Mouse (Mus musculus) CH12F3 (cell line): ENCODE data around the gene Gemin8.

Experiments
- in situ Hi-C: fragments of 300-500 bp; cut with MboI; formaldehyde crosslinking; loops from 2 replicates; pipeline ENCODE4 v1.14.3; 2020; ENCODE audit warnings: low sequenced_read_pairs

Gene Gemin8

GRCm38 (mm10) chrX:166169892-166170799 lies at the start of gene Gemin8:
Gemin8 (plus strand) TSS chrX:166170454.
- in situ Hi-C loops, result loop anchor here (5.0 to 25.0 kb wide), 3 partner anchors 482 to 1625 kb away; no protein-coding TSS in a partner anchor

DNA sequence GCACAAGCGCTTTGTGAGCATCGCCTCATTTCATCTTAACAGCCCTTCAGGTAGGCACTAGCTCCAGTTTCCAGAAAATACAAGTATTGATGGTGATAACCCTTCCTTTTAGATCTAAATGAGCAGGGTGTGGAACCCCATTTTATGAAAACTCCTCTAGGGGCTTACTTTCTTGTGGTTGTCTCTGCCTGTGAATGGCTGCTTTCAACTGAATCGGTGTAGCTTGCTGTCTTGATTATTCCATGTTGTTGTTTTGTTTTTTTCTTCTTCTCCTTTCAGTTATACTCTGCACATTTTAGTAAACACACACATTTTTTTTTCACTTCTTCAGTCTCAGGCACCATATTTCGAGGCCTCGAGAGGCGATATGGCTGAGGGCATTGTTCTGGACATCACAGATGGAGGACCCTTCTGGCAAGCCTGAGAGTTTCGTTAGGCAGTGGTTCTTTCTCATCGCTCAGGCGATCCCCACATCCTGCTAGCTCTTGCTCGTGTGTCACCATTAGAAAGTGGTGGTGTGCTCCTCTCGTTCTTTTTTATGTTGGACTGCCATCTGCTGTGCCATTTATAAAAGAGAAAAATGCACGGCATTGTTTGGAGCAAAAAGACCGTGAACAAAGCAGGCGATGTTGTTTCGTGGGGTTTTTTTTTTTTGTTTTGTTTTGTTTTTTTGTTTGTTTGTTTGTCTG lies 23.0 kb upstream of the Gemin8 start:
- in situ Hi-C loops, result no loop called here

- in situ Hi-C loops, result loop anchor here (10.0 to 25.0 kb wide), 2 partner anchors 1075 to 1618 kb away; no protein-coding TSS in a partner anchor
These were observed 7.5 kb upstream of the Gemin8 start for GRCm38 (mm10) chrX:166162773-166163172.

DNA sequence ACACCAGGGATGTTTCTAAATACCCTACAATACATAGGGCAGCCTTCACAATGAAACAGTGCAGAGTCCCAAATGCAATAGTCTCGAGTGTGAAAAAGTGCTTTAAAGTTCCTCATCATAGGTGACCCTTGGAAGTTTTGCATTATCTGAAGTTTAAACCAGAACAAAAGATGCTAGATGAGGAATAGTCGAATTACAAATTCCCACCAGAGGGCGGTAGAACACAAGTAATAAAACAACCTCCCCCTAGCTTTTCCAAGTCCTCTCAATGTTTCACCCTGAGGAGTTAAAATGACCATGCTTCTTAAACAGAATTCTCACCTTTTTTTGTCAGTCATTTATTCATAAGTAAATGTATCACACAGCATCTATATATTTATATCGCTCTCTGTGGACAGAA lies 2.9 kb upstream of the Gemin8 start:
- in situ Hi-C loops, result loop anchor here (5.0 to 25.0 kb wide), 3 partner anchors 485 to 1623 kb away; no protein-coding TSS in a partner anchor

DNA sequence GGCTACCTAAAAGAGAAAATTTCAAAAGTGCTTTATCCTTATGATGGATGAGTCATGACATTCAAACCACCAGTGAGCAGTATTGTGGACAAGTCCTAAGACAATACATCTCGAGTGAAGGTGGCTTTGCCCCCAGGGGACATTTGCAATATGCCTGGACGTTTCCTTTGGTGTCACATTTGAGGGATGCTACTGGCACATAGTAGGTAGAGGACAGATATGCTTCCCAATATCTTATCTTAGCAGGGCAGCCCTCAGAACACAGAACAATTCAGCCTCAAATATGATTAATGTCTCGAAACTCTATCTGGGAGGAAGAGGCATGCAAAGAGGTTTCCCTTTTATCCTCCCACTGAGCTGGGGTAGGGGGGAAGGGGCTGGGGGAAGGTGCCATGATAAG lies 2.3 kb upstream of the Gemin8 start:
- in situ Hi-C loops, result loop anchor here (5.0 to 25.0 kb wide), 3 partner anchors 484 to 1623 kb away; no protein-coding TSS in a partner anchor

DNA sequence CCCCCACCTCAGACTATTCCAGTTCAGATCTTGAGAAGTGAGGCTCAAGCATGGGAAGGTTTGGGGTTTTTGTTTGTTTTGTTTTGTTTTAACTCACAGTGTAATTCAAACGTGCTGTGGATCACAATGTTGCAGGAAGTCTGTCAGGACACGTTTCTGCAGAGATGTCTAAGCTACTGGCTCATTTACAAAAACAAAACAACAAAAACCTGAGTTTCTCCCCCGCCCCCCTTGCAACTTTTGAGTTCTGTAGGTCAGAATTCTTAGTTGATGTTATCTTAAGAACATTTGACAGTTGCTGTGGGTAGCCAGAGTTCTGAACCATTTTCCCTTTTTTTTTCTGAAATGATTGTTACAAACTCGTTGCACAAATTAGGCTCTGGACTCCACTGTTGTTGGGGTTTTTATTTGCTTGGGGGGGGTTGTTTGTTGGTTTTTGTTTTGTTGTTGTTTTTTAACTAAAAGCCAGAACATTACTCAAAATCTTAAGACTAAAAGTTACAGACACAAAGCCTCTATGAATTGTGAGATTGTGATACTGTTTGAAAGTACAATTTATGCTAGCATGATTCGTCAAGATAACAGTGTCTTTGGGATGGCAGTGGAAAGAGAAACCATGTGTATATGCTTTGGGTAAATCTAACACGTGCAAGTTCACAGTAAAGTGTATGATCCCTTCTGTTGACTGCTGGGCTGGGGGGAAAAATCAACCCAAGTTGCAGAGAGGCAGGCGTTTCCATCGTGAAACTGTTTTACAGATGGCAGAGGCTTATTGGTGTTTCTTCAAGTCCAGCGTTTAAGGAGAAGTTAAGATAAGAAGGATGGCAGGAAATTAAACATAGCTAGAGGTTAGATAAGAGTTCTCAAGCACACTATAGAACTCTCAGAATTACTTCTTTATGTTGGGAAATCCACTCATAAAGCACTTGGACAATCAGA lies 815 bp downstream of the Gemin8 start:
- in situ Hi-C loops, result loop anchor here (25.0 kb wide), 1 partner anchor 1066 kb away; no protein-coding TSS in a partner anchor

DNA sequence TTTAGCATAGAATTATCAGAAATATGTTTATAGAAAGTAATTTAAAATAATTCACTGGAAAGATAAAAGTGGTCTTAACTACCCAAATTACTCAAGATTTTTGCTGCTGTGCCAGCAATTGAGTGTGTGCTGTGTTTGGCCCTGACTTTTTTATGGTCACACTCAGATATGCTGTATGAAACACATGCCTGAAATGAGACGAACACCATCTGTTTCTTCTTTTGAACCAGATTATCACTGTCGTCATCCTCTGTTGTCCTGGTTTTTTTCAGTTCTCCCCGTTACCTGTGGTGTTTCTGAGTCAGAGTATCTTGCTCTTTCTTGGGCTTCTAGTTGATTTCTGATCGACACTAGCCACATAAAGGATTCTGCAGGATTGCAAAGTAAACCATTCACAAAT lies 1.8 kb downstream of the Gemin8 start:
- in situ Hi-C loops, result loop anchor here (25.0 kb wide), 1 partner anchor 1065 kb away; no protein-coding TSS in a partner anchor

DNA sequence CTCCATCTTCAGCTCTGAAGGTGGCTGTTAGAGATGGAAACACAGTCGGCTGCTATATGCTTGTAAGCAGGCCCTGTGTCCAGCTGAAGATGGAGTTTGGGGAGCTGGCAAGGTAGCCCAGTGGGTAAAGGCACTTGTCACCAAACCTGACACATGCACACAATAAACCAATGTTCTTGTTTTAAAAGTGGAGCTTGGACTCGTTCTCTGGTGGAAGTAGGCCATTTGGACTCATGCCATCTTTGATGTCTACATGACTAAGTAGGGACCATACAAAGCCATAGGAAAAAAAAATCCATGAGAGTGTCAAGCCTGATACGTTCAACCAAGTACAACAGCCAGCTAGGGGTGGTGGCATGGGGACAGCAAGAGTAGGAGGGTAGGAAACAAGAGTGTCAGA lies 2.4 kb downstream of the Gemin8 start:
- in situ Hi-C loops, result loop anchor here (25.0 kb wide), 1 partner anchor 1065 kb away; no protein-coding TSS in a partner anchor

DNA sequence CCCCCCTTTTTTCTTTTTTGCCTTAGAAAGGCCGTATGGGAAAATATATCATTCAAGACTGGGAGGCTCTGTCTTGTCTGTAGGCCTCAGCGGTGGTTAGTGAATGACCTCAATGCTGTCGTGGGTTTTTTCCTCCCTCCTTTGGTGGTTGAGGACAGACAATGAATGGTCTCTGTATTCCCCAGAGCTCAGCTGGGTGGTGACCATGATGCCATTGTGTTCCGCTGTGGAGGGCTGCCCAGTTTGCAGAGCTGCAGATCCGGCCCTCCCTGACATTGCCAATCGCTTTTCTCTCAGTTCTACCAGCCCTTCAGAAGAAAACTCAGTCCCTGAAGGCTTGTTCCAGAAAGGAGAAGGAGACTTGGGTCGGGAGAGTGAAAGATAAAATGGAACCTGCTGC lies 3.5 kb downstream of the Gemin8 start:
- in situ Hi-C loops, result loop anchor here (25.0 kb wide), 1 partner anchor 1064 kb away; no protein-coding TSS in a partner anchor

DNA sequence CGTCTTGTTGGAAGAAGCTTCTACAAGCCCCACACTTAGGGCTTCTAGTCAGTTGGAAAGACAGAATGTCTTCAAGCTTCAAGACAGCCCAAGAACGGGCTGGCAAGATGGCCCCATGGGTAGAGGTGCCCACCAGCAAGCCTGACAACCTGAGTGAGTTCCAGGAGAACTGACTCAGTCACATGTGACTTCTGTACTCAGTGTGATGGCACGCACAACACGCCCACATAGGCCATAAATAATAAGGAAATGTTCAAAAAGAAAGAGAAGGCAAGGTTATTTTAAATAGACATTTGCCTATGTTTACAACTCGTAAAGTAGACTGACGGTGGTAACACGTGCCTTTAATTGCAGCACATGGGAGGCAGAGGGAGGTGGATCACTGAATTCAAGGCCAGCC lies 7.7 kb downstream of the Gemin8 start:
- in situ Hi-C loops, result loop anchor here (25.0 kb wide), 1 partner anchor 184 kb away; no protein-coding TSS in a partner anchor

DNA sequence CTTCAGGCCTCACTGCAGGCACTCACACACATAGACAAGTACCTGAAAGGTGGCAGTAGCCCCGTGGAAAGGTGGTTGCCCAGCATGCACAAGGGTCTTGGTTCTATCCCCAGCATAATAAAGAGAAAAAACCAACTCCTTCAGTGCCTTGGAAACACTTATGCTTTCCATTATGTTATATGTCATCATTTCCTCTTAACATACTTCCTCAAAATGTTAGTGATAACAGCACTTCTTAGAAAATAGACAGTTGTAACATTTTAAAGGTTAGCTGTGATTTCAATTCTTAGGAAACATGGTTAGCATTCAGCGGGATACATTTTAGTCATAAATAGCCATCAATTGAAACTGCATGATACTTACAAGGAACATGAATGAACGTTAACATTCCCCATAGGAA lies 12.8 kb downstream of the Gemin8 start:
- in situ Hi-C loops, result loop anchor here (25.0 kb wide), 1 partner anchor 179 kb away; no protein-coding TSS in a partner anchor

GRCm38 (mm10) chrX:166185327-166185913 lies 15.2 kb downstream of the Gemin8 start:
- in situ Hi-C loops, result loop anchor here (25.0 kb wide), 1 partner anchor 177 kb away; no protein-coding TSS in a partner anchor

GRCm38 (mm10) chrX:166187803-166188202 lies 17.5 kb downstream of the Gemin8 start:
- in situ Hi-C loops, result loop anchor here (25.0 kb wide), 1 partner anchor 174 kb away; no protein-coding TSS in a partner anchor

- in situ Hi-C loops, result loop anchor here (25.0 kb wide), 1 partner anchor 166 kb away; no protein-coding TSS in a partner anchor
These were observed 26.1 kb downstream of the Gemin8 start for GRCm38 (mm10) chrX:166196327-166196726.

- in situ Hi-C loops, result loop anchor here (25.0 kb wide), 1 partner anchor 164 kb away; no protein-coding TSS in a partner anchor
These were observed 28.0 kb downstream of the Gemin8 start for GRCm38 (mm10) chrX:166198266-166198665.

DNA sequence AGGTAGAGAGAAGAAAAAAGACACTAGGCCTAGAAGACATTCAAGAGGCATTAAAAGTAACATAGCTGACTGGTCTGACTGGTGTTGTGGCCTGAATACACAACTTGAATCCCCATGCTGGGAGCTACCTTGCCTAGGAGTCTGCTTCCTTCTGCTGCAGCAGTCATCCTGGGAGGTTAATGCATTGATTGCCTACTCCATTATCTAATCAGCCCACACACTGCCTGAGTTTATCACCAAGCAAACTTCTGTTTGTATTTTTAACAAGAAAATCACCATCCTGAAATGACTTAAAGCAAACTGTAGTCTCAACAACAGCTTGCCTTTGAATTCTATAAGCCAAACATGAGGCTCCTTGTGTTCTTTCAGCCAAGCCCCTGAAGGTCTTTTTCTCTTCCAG lies 29.6 kb downstream of the Gemin8 start:
- in situ Hi-C loops, result loop anchor here (25.0 kb wide), 1 partner anchor 162 kb away; no protein-coding TSS in a partner anchor

DNA sequence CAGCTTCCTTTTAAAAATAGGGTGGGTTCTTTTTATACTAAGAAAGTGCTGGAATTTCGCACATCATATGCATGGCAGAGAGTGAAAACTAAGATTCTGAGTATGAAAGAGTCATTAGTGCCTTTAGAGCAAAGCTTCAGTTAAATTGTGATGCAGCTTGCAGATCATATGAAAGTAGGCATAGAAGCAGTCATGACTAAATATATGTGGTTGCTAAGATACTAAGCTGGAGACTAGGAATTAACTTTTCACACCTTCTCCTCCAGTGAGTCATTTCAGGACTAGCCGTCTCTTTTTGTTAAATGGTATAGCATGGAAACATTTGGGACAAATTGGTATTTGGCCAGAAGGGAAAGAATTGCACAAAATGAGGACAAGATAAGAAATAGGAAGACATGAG lies 44.3 kb downstream of the Gemin8 start:
- in situ Hi-C loops, result no loop called here

- in situ Hi-C loops, result no loop called here
These were observed 46.0 kb downstream of the Gemin8 start for GRCm38 (mm10) chrX:166216248-166216647.

DNA sequence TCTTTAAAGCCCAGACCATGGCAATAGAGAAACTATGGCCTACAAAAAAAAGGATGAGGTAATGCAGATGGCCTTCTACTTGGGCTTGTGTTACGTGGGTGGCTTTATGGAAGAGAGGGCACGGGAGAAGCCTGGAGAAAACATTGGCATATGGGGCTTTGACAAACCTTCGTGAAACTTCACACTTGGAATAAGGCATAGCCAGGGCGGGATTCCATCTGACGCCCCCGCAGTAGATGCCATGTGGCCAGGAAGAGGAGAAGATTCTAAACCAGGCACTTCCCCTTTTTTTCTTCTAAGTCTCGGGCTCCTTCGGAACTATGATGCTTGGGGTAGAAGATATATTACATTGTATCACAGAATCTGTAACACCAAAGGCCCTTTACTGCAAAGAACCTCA lies 46.5 kb downstream of the Gemin8 start:
- in situ Hi-C loops, result no loop called here
